Mouse (Mus musculus): ENCODE results near the gene 1700019N19Rik.

DNA sequence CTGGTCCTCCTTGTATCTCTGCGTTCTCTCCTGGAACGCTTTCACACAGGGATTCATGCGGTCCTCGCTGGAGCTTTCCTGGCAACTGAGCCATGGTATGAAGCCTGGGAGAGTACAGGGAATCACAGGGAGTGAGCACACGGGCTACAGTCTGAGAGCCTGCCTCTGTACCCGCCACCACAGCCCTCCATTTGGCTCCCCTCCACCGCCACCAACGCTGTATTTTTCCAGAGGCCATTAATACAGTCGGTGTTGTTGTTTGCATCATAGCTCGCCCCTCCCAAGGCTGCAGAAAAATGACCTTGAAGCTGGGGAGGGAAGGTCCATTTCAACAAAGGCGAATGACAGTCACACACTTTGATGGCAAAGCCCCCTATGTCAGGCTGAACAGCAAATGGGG is 5.1 kb downstream of the 1700019N19Rik start:
- TF ChIP-seq CTCF (IDR thresholded peaks at IDR 0.05; ENCODE audit: low read depth, low read length): no peak
- no peak for TF ChIP-seq POLR2A (IDR thresholded peaks at IDR 0.05; ENCODE audit: extremely low read depth, insufficient read depth, low read length)
